ENCODE assay signal across 8 mouse cellular contexts in genomic region chr11:22342242-22343207, GRCm38 (mm10). TPM values are rescaled to one million over a fixed set of nuclear protein-coding genes. Genes with fewer than 3 reads are reported as not detected.
DNase-seq lines count a peak whose midpoint lies in the region; ATAC-seq lines count a peak whose summit lies in the region.

Gene Ehbp1, minus strand, starts transcription at chr11:22342292.

- 71% methylated on average over 2 of the region's 2 CpGs for WGBS in limb, embryonic 12.5 days
- 89% methylated on average over 2 of the region's 2 CpGs for WGBS in limb, embryonic 10.5 days
- WGBS in forebrain, embryonic 10.5 days, result 63% methylated on average over 2 of the region's 2 CpGs

- H3K4me1 ChIP-seq in limb, embryonic 12.5 days (replicated peaks), result peaks cover 13% of the 10 kb centered on the region
- peaks cover 14% of the 10 kb centered on the region for H3K4me1 ChIP-seq in limb, embryonic 10.5 days
- H3K4me1 ChIP-seq in forebrain, embryonic 10.5 days, result peaks cover 14% of the 10 kb centered on the region

- intact Hi-C loops in heart, postnatal 10 days (cut with DNase I), result no loop called here

- H3K4me2 ChIP-seq in limb, embryonic 12.5 days, result no peak within 1 kb of the TSS

- no peak within 1 kb of the TSS for H3K9ac ChIP-seq in limb, embryonic 12.5 days (replicated peaks)

- no peak within 1 kb of the TSS for H3K27ac ChIP-seq in limb, embryonic 12.5 days
- H3K27ac ChIP-seq in limb, embryonic 10.5 days, result no peak within 1 kb of the TSS
- no peak within 1 kb of the TSS for H3K27ac ChIP-seq in forebrain, embryonic 10.5 days

- ATAC-seq in limb, embryonic 12.5 days (ENCODE audit: insufficient number of reproducible peaks, insufficient read depth, low FRiP score, low TSS enrichment, low read depth), result no peak
- no peak for ATAC-seq in megakaryocyte progenitor cell, adult 5-6 weeks (replicated peaks; ENCODE audit: poor library complexity)

- H3K27me3 ChIP-seq in limb, embryonic 12.5 days, result no peaks in the 10 kb centered on the region
- no peaks in the 10 kb centered on the region for H3K27me3 ChIP-seq in limb, embryonic 10.5 days (ENCODE audit: low read depth, poor library complexity, severe bottlenecking)
- H3K27me3 ChIP-seq in forebrain, embryonic 10.5 days (ENCODE audit: poor library complexity, severe bottlenecking), result no peaks in the 10 kb centered on the region

- no peaks in the 10 kb centered on the region for H3K9me3 ChIP-seq in limb, embryonic 12.5 days
- H3K9me3 ChIP-seq in limb, embryonic 10.5 days (replicated peaks), result no peaks in the 10 kb centered on the region
- H3K9me3 ChIP-seq in forebrain, embryonic 10.5 days, result no peaks in the 10 kb centered on the region

- no peak for DNase-seq in limb, embryonic 10.5 days (ENCODE audit: low spot score)
- no peak for DNase-seq in forebrain, embryonic 10.5 days (ENCODE audit: extremely low spot score, low spot score)
- peak; percentile 38 to 39 for DNase-seq in heart, postnatal 10 days
- DNase-seq in lung, postnatal 25 days (ENCODE audit: low spot score), result peak; percentile 12
- no peak for DNase-seq in T-cell, adult 2 months (ENCODE audit: low spot score)
- DNase-seq in urinary bladder, postnatal 25 days (ENCODE audit: low spot score), result no peak

- no peak within 1 kb of the TSS for H3K4me3 ChIP-seq in limb, embryonic 12.5 days (replicated peaks)
- no peak within 1 kb of the TSS for H3K4me3 ChIP-seq in limb, embryonic 10.5 days
- no peak within 1 kb of the TSS for H3K4me3 ChIP-seq in forebrain, embryonic 10.5 days

- H3K36me3 ChIP-seq in limb, embryonic 12.5 days, result no peaks in the 10 kb centered on the region
- no peaks in the 10 kb centered on the region for H3K36me3 ChIP-seq in limb, embryonic 10.5 days
- no peaks in the 10 kb centered on the region for H3K36me3 ChIP-seq in forebrain, embryonic 10.5 days (replicated peaks)

RNA-seq across cellular contexts. Expression of gene Ehbp1, which starts in this region (rescaled TPM):
- polyA plus RNA-seq in limb, embryonic 12.5 days (2016; fragmentation: Nextera tagmentation; extraction: Ambion mirVana), result 11.8 and 13.1 TPM in 2 replicates
- polyA plus RNA-seq in limb, embryonic 10.5 days (2016; fragmentation: Nextera tagmentation; extraction: Ambion mirVana), result 5.9 and 7.9 TPM in 2 replicates
- 9.9 and 12.6 TPM in 2 replicates for polyA plus RNA-seq in forebrain, embryonic 10.5 days (2016; fragmentation: Nextera tagmentation; extraction: Ambion mirVana)
- total RNA-seq in heart, postnatal 10 days (2021), result 100 to 1,000 TPM; 100 to 119 TPM
- 3.4 and 6.8 TPM in 2 replicates for total RNA-seq in megakaryocyte progenitor cell, adult 5-6 weeks (2015)
- total RNA-seq in megakaryocyte progenitor cell, adult 5-6 weeks (2017), result 2.2 and 3.0 TPM in 2 replicates

Comparison
In these comparisons a context has a peak if more than half of its experiments do, and no peak if none do; other contexts are left out.
1. RNA of gene Ehbp1 (total RNA-seq): 100 to 119 TPM in heart, postnatal 10 days; 2.2 to 6.8 TPM in megakaryocyte progenitor cell, adult 5-6 weeks; every median in the first group is over 10 times any median in the second.
2. DNase-seq: peak in heart, postnatal 10 days (2 of 2) and lung, postnatal 25 days (single experiment); none in limb, embryonic 10.5 days (single experiment), forebrain, embryonic 10.5 days (single experiment), T-cell, adult 2 months (single experiment) and urinary bladder, postnatal 25 days (single experiment).